Mouse (Mus musculus) intestine, postnatal 0 days (tissue): ENCODE data around the gene Bdh2. TPM values are rescaled to one million over a fixed set of nuclear protein-coding genes. Genes with fewer than 3 reads are reported as not detected.
A peak's percentile ranks its signal among the peaks of the same experiment; 100 is the strongest.

Source experiments
- ATAC-seq: fragments of 200-750 bp; cut with Nextera tagmentation; 2 replicates; pipeline ENCODE4 v1.8.0; 2017; ENCODE audit warnings: mild to moderate bottlenecking, moderate TSS enrichment, moderate library complexity
- H3K27ac ChIP-seq: fragments of 300-500 bp; sonication (generic); 2 replicates; pipeline ENCODE4 v1.5.1; 2014; ENCODE audit warnings: mild to moderate bottlenecking, low read depth, low read length, moderate library complexity
- H3K27me3 ChIP-seq: fragments of 300-500 bp; sonication (generic); replicated peaks from 2 replicates; pipeline ENCODE4 v1.6.1; 2014; ENCODE audit warnings: low read length, mixed read lengths; ENCODE audit not compliant: control insufficient read depth, insufficient read depth
- H3K36me3 ChIP-seq: fragments of 300-500 bp; sonication (generic); 2 replicates; pipeline ENCODE4 v1.6.1; 2014; ENCODE audit warnings: mild to moderate bottlenecking, moderate library complexity; ENCODE audit not compliant: control insufficient read depth, insufficient read depth
- H3K4me1 ChIP-seq: fragments of 300-500 bp; sonication (generic); replicated peaks from 2 replicates; pipeline ENCODE4 v1.6.1; 2014; ENCODE audit warnings: antibody characterized with exemption, low read length, mixed read lengths; ENCODE audit not compliant: control insufficient read depth, insufficient read depth
- H3K4me2 ChIP-seq: fragments of 300-500 bp; sonication (generic); replicated peaks from 2 replicates; pipeline ENCODE4 v1.6.1; 2014; ENCODE audit warnings: low read depth, mild to moderate bottlenecking, moderate library complexity
- H3K4me3 ChIP-seq: fragments of 300-500 bp; sonication (generic); 2 replicates; pipeline ENCODE4 v1.5.1; 2014; ENCODE audit warnings: low read depth, low read length
- H3K9ac ChIP-seq: fragments of 300-500 bp; sonication (generic); 2 replicates; pipeline ENCODE4 v1.6.1; 2014; ENCODE audit warnings: mild to moderate bottlenecking, low read depth, low read length
- H3K9me3 ChIP-seq: fragments of 300-500 bp; sonication (generic); 2 replicates; pipeline ENCODE4 v1.6.1; 2016; ENCODE audit warnings: mixed run types; ENCODE audit not compliant: control insufficient read depth
- CTCF ChIP-seq: sonication (generic); IDR thresholded peaks from 2 replicates; pipeline ENCODE4 v1.5.1; 2016; ENCODE audit warnings: low read depth, mild to moderate bottlenecking, control low read depth, antibody characterized with exemption, moderate library complexity
- WGBS: fragments of 180-500 bp; shearing (Covaris S2); extraction: QIAGEN DNeasy Blood & Tissue Kit; methylation state at CpG from one replicate; pipeline ENCODE4 v1.1.7; 2014; 5-methylcytosine and 5-hydroxymethylcytosine counted together
- polyA plus RNA-seq: library from polyadenylated mRNA; unstranded; fragments of >200 nt; fragmentation: Nextera tagmentation; extraction: Ambion mirVana; gene quantifications from 2 replicates; pipeline ENCODE4 v1.2.1, GENCODE M21; 2015

Gene Bdh2
- polyA plus RNA-seq, 1 experiment from 2014 or later: 8.0 TPM

- no peak for TF ChIP-seq CTCF
- Histone ChIP-seq H3K27me3 (no peaks in the 10 kb centered on the region), H3K9me3 (no peaks in the 10 kb centered on the region), H3K4me2 (no peak overlapping the region), H3K36me3 (no peaks in the 10 kb centered on the region), H3K4me1 (0 out of 2 replicates have a peak, but pooled peaks cover 3% of the 10 kb centered on the region), H3K4me3 (no peak overlapping the region), H3K9ac (no peak overlapping the region), H3K27ac (no peak overlapping the region)
- ATAC-seq: no peak
- WGBS: 54% methylated on average over 6 of the region's 6 CpGs
Measured at GRCm38 (mm10) chr3:135304060-135304459, 23.0 kb downstream of the Bdh2 start.

GRCm38 (mm10) chr3:135304566-135304965 is 23.5 kb downstream of the Bdh2 start:
- Histone ChIP-seq H3K4me1 (0 out of 2 replicates have a peak, but pooled peaks cover 3% of the 10 kb centered on the region), H3K27ac (no peak overlapping the region), H3K27me3 (no peaks in the 10 kb centered on the region), H3K4me3 (no peak overlapping the region), H3K9me3 (no peaks in the 10 kb centered on the region), H3K9ac (no peak overlapping the region), H3K4me2 (no peak overlapping the region), H3K36me3 (no peaks in the 10 kb centered on the region)
- TF ChIP-seq CTCF: no peak
- WGBS: 49% methylated on average over 9 of the region's 9 CpGs
- no peak for ATAC-seq

- Histone ChIP-seq H3K27me3 (no peaks in the 10 kb centered on the region), H3K4me3 (peak within 1 kb of the TSS; percentile 24), H3K4me1 (0 out of 2 replicates have a peak, but pooled peaks cover 3% of the 10 kb centered on the region), H3K9ac (no peak within 1 kb of the TSS), H3K9me3 (no peaks in the 10 kb centered on the region), H3K4me2 (peak within 1 kb of the TSS; percentile 67), H3K27ac (no peak within 1 kb of the TSS), H3K36me3 (no peaks in the 10 kb centered on the region)
- peak; percentile 83; the same call in 1 of the 2 replicates for ATAC-seq
- no peak for TF ChIP-seq CTCF
- WGBS: 9% methylated on average over 25 of the region's 28 CpGs
Measured at GRCm38 (mm10) chr3:135307411-135308259, 26.6 kb downstream of the Bdh2 start, which contains the start of gene Slc9b2. Gene Slc9b2, plus strand, starts transcription at chr3:135307700.

- Histone ChIP-seq H3K4me1 (0 out of 2 replicates have a peak, but pooled peaks cover 2% of the 10 kb centered on the region), H3K4me2 (no peak overlapping the region), H3K9ac (no peak overlapping the region), H3K4me3 (no peak overlapping the region), H3K9me3 (no peaks in the 10 kb centered on the region), H3K36me3 (no peaks in the 10 kb centered on the region), H3K27me3 (no peaks in the 10 kb centered on the region), H3K27ac (no peak overlapping the region)
- no peak for ATAC-seq
- WGBS: 48% methylated on average over 2 of the region's 2 CpGs
- TF ChIP-seq CTCF: peak; percentile 25; the same call in 1 of the 2 replicates
Measured at GRCm38 (mm10) chr3:135312916-135313491, 32.0 kb downstream of the Bdh2 start.

DNA sequence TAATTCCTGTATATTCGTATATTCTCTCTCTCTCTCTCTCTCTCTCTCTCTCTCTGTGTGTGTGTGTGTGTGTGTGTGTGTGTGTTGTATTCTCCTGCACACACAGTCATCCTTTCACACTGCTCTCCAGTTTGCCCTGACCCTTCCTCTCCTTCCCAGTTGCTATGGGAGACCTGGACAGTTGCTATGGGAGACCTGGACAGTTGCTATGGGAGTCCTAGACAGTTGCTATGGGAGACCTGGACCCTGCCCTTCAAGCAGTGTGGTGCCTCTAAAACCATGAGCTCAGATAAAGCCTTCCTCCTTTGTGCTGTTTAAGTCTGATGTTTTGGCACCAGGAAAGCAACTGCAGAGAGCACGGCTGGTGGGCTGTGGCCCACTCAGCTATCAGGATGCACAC is 32.7 kb downstream of the Bdh2 start:
- no peaks in the 10 kb centered on the region for H3K9me3 ChIP-seq
- H3K9ac ChIP-seq: no peak overlapping the region
- H3K27ac ChIP-seq: no peak overlapping the region
- no peak for ATAC-seq
- H3K27me3 ChIP-seq: no peaks in the 10 kb centered on the region
- H3K36me3 ChIP-seq: no peaks in the 10 kb centered on the region
- no peak for TF ChIP-seq CTCF
- H3K4me2 ChIP-seq: no peak overlapping the region
- H3K4me3 ChIP-seq: no peak overlapping the region
- WGBS: 78% methylated on average over 2 of the region's 2 CpGs
- no peaks in the 10 kb centered on the region for H3K4me1 ChIP-seq

DNA sequence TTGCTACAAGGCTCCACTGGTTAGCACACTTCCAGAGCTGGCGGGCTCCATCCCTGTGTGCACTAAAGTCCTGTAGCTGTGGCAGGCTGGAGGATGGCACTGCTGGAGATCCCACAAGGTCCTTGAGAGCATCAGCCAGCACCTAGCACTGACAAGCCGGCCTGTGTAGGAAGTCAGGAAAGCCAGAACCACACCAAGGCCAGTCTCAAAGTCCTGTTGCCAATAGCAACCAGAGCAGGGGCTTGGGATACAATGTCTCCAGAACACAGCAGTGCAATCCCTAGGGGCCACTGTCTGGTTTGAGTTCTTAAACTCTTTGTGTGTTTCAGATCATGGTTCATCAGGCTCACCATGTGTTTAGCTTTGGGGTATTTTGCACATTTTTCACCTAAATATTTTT is 33.8 kb downstream of the Bdh2 start:
- no peaks in the 10 kb centered on the region for H3K36me3 ChIP-seq
- H3K27me3 ChIP-seq: no peaks in the 10 kb centered on the region
- H3K9me3 ChIP-seq: no peaks in the 10 kb centered on the region
- H3K9ac ChIP-seq: no peak overlapping the region
- 48% methylated on average over 2 of the region's 2 CpGs for WGBS
- H3K4me1 ChIP-seq: no peaks in the 10 kb centered on the region
- no peak overlapping the region for H3K27ac ChIP-seq
- TF ChIP-seq CTCF: no peak
- ATAC-seq: no peak
- no peak overlapping the region for H3K4me3 ChIP-seq
- no peak overlapping the region for H3K4me2 ChIP-seq
